Mouse (Mus musculus) granulocyte monocyte progenitor cell, adult 5-6 weeks (primary cell): ENCODE measurements around the gene Alox5ap. TPM values are rescaled to one million over a fixed set of nuclear protein-coding genes. Genes with fewer than 3 reads are reported as not detected.

Experiments used
- ATAC-seq: replicated peaks from 2 replicates; pipeline ENCODE4 v1.8.0; 2016; ENCODE audit warnings: mild to moderate bottlenecking, moderate TSS enrichment, inconsistent platforms; ENCODE audit not compliant: poor library complexity, severe bottlenecking
- total RNA-seq, 2 experiments: library from RNA; stranded (forward) in 1 of 2; stranded (reverse) in 1 of 2; fragments of 200-712, 200-1000 nt in 1 of 2; fragments of >200 nt in 1 of 2; fragmentation: Nextera tagmentation in 1 of 2; gene quantifications; 2 replicates each; pipeline ENCODE4 v1.2.3; 2014 to 2017

The Alox5ap gene
- total RNA-seq, 2 experiments from 2014 or later: 445 to 457 TPM

- ATAC-seq: no peak
Measured at GRCm38 (mm10) chr5:149337148-149337547, 72.6 kb downstream of the Alox5ap start.

Other genes starting within 250 kb of the Alox5ap start
- 23.7 and 47.8 TPM in 2 replicates for gene Uspl1, start 80.4 kb upstream of the Alox5ap start, total RNA-seq (2014; fragmentation: Nextera tagmentation)
- 33.7 and 34.6 TPM in 2 replicates for gene Uspl1, start 80.4 kb upstream of the Alox5ap start, total RNA-seq (2017)
- 758 and 1,067 TPM in 2 replicates for gene Hmgb1, start 80.3 kb upstream of the Alox5ap start, total RNA-seq (2014; fragmentation: Nextera tagmentation)
- gene Hmgb1, start 80.3 kb upstream of the Alox5ap start, total RNA-seq (2017): 985 and 1,480 TPM in 2 replicates
- not detected in 2 replicates for gene Medag, start 147.0 kb downstream of the Alox5ap start, total RNA-seq (2014; fragmentation: Nextera tagmentation)
- not detected in 2 replicates for gene Medag, start 147.0 kb downstream of the Alox5ap start, total RNA-seq (2017)
- gene Tex26, start 174.9 kb downstream of the Alox5ap start, total RNA-seq (2014; fragmentation: Nextera tagmentation): not detected in 2 replicates
- gene Tex26, start 174.9 kb downstream of the Alox5ap start, total RNA-seq (2017): 0.98 TPM in 1 of 2 replicates, not detected in the other